ENCODE assay signal across 16 mouse cellular contexts in the genomic region with DNA sequence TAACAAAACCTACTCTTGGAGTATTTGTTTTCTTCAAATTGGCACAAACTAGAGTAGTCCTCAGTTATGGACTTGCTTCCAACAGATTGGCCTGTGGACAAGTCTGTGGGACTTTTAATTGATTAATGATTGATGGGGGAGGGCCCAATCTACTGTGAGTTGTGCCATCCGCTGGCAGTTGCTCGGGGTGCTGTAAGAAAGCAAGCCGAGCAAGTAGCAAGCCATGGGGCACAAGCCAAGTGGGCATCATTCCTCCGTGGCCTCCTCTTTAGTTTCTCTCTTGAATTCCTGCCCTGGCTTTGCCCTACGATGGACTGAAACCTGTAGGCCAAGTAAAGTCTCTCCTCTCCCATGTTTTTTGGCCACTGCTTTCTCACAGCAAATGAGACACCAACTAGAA.
DNase-seq lines count a peak whose midpoint lies in the region; ATAC-seq and TF ChIP-seq lines count a peak whose summit lies in the region.
"Had no signal": no experiment of that assay in that cellular context is flagged by ENCODE, and none has a peak within 500 bp of the region (broad histone marks: within the 10 kb centered on the region; RNA-seq: fewer than 3 reads in every experiment).

No protein-coding gene starts in this region.

- H3K27ac ChIP-seq in kidney, embryonic 15.5 days: no peak overlapping the region
- H3K27ac ChIP-seq in liver, adult 2 months (replicated peaks; ENCODE audit: insufficient read depth, low read depth, low read length): no peak overlapping the region
- H3K27ac ChIP-seq in liver, postnatal 0 days (ENCODE audit: low read depth): no peak overlapping the region
- H3K27ac ChIP-seq: forebrain, embryonic 10.5 days; heart, embryonic 15.5 days; hindbrain, embryonic 10.5 days; liver, embryonic 13.5 days; midbrain, embryonic 15.5 days had no signal

- H3K4me2 ChIP-seq in kidney, embryonic 15.5 days: no peak overlapping the region
- H3K4me2 ChIP-seq in liver, postnatal 0 days (ENCODE audit: low read depth, low read length): no peak overlapping the region
- H3K4me2 ChIP-seq: heart, embryonic 15.5 days; liver, embryonic 13.5 days; midbrain, embryonic 15.5 days had no signal

- no peaks in the 10 kb centered on the region for H3K9me3 ChIP-seq in kidney, embryonic 15.5 days (replicated peaks)
- H3K9me3 ChIP-seq in liver, postnatal 0 days (ENCODE audit: low read length): no peaks in the 10 kb centered on the region
- H3K9me3 ChIP-seq: forebrain, embryonic 10.5 days; heart, embryonic 15.5 days; hindbrain, embryonic 10.5 days; liver, embryonic 13.5 days; midbrain, embryonic 15.5 days had no signal

- no peak for TF ChIP-seq CTCF in liver, adult 2 months (IDR thresholded peaks at IDR 0.05; ENCODE audit: low read depth, low read length)
- no peak for TF ChIP-seq CTCF in liver, postnatal 0 days (IDR thresholded peaks at IDR 0.05; ENCODE audit: low read depth)

- DNase-seq in cerebellum, postnatal 10 days: peak; percentile 10 to 44
- DNase-seq in cerebellum, postnatal 25 days: no peak
- peak; percentile 50 for DNase-seq in kidney, adult 11 months
- DNase-seq in liver, adult 2 months (ENCODE audit: extremely low read depth, low read depth, low spot score): peak; percentile 56
- no peak for DNase-seq in liver, postnatal 0 days
- DNase-seq in adrenal gland, postnatal 25 days: peak; percentile 16
- DNase-seq: B cell, adult 2 months; liver, embryonic 13.5 days; spleen, adult 18-20 months; thymus, adult 18-20 months had no signal

- TF ChIP-seq POLR2A in liver, adult 2 months (IDR thresholded peaks at IDR 0.05; ENCODE audit: extremely low read depth, insufficient read depth, low read length): no peak

- H3K9ac ChIP-seq in kidney, embryonic 15.5 days: no peak overlapping the region
- no peak overlapping the region for H3K9ac ChIP-seq in liver, adult 2 months (ENCODE audit: low read depth, low read length)
- H3K9ac ChIP-seq in liver, postnatal 0 days (replicated peaks): no peak overlapping the region
- H3K9ac ChIP-seq: heart, embryonic 15.5 days; liver, embryonic 13.5 days; midbrain, embryonic 15.5 days had no signal

- H3K36me3 ChIP-seq in kidney, embryonic 15.5 days: no peaks in the 10 kb centered on the region
- no peaks in the 10 kb centered on the region for H3K36me3 ChIP-seq in liver, adult 2 months (ENCODE audit: control insufficient read depth, insufficient read depth, low read length)
- H3K36me3 ChIP-seq in liver, postnatal 0 days (replicated peaks; ENCODE audit: insufficient read depth, low read length): no peaks in the 10 kb centered on the region
- H3K36me3 ChIP-seq: forebrain, embryonic 10.5 days; heart, embryonic 15.5 days; hindbrain, embryonic 10.5 days; liver, embryonic 13.5 days; midbrain, embryonic 15.5 days had no signal

- no peak overlapping the region for H3K4me3 ChIP-seq in kidney, embryonic 15.5 days (replicated peaks)
- no peak overlapping the region for H3K4me3 ChIP-seq in liver, adult 2 months (ENCODE audit: insufficient read depth, low read depth, low read length)
- H3K4me3 ChIP-seq in liver, postnatal 0 days (ENCODE audit: low read depth, low read length): no peak overlapping the region
- H3K4me3 ChIP-seq: forebrain, embryonic 10.5 days; heart, embryonic 15.5 days; hindbrain, embryonic 10.5 days; liver, embryonic 13.5 days; midbrain, embryonic 15.5 days had no signal

- no peaks in the 10 kb centered on the region for H3K4me1 ChIP-seq in kidney, embryonic 15.5 days
- H3K4me1 ChIP-seq in liver, adult 2 months (ENCODE audit: control insufficient read depth, insufficient read depth, low read length): no peaks in the 10 kb centered on the region
- no peaks in the 10 kb centered on the region for H3K4me1 ChIP-seq in liver, postnatal 0 days (ENCODE audit: insufficient read depth)
- H3K4me1 ChIP-seq: forebrain, embryonic 10.5 days; heart, embryonic 15.5 days; hindbrain, embryonic 10.5 days; liver, embryonic 13.5 days; midbrain, embryonic 15.5 days had no signal

- no peaks in the 10 kb centered on the region for H3K27me3 ChIP-seq in kidney, embryonic 15.5 days
- no peaks in the 10 kb centered on the region for H3K27me3 ChIP-seq in liver, adult 2 months (ENCODE audit: control insufficient read depth, insufficient read depth, low read length)
- no peaks in the 10 kb centered on the region for H3K27me3 ChIP-seq in liver, postnatal 0 days (ENCODE audit: insufficient read depth, low read length)
- H3K27me3 ChIP-seq: heart, embryonic 15.5 days; liver, embryonic 13.5 days; midbrain, embryonic 15.5 days had no signal

- H3K79me2 ChIP-seq in liver, adult 2 months (ENCODE audit: control insufficient read depth, insufficient read depth, low read length): no peaks in the 10 kb centered on the region

- 85% methylated on average over 5 of the region's 5 CpGs for WGBS in kidney, embryonic 15.5 days
- WGBS in liver, adult 2 months: 66% methylated on average over 5 of the region's 5 CpGs
- WGBS in liver, postnatal 0 days (ENCODE audit: insufficient replicate concordance): 74% methylated on average over 5 of the region's 5 CpGs

- no peak for ATAC-seq in kidney, embryonic 15.5 days (replicated peaks; ENCODE audit: low FRiP score)
- no peak for ATAC-seq in liver, postnatal 0 days
- ATAC-seq: lung, postnatal 0 days; midbrain, embryonic 15.5 days had no signal

- TF ChIP-seq EP300 in liver, postnatal 0 days (IDR thresholded peaks at IDR 0.05; ENCODE audit: low read depth): no peak

Comparison
In these comparisons a context has a peak if more than half of its experiments do, and no peak if none do; other contexts are left out.
1. DNase-seq: peak in cerebellum, postnatal 10 days (2 of 2), kidney, adult 11 months (single experiment), liver, adult 2 months (single experiment) and adrenal gland, postnatal 25 days (single experiment); none in cerebellum, postnatal 25 days (0 of 2) and liver, postnatal 0 days (single experiment).